Mouse (Mus musculus): ENCODE data around the gene Tigd2.

Tigd2 gene

DNA sequence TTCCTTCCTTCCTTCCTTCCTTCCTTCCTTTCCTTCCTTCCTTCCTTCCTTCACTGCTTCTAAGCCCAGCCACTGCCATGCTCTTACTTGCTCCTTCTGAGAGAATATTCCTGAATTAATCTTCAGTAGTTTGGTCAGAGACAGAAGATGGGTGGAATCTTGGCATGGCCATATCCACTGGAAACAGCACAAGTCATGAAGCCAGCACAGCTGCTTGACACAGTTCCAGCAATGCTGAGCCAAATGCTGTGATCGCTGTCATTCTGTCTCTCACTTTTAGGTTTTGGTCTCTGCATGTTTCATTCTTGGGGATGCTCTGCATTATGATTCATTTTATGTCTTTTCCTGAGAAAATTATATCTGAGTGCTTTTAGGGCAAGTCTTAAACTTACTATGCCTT, 47.2 kb downstream of the Tigd2 start:
- no peak for DNase-seq (ENCODE audit: low read depth, low spot score)
